Mouse (Mus musculus) T-cell, adult 2 months (primary cell): ENCODE results near the gene Acot6.
"Not testable (repeated sequence)": the region's sequence is repeated elsewhere in the genome, so short reads cannot be mapped to it uniquely, and the experiment has no call there.

Source experiments
- DNase-seq: peaks from one replicate; pipeline ENCODE4 v3.0.0; 2022; ENCODE audit warnings: low spot score

Acot6 gene

DNA sequence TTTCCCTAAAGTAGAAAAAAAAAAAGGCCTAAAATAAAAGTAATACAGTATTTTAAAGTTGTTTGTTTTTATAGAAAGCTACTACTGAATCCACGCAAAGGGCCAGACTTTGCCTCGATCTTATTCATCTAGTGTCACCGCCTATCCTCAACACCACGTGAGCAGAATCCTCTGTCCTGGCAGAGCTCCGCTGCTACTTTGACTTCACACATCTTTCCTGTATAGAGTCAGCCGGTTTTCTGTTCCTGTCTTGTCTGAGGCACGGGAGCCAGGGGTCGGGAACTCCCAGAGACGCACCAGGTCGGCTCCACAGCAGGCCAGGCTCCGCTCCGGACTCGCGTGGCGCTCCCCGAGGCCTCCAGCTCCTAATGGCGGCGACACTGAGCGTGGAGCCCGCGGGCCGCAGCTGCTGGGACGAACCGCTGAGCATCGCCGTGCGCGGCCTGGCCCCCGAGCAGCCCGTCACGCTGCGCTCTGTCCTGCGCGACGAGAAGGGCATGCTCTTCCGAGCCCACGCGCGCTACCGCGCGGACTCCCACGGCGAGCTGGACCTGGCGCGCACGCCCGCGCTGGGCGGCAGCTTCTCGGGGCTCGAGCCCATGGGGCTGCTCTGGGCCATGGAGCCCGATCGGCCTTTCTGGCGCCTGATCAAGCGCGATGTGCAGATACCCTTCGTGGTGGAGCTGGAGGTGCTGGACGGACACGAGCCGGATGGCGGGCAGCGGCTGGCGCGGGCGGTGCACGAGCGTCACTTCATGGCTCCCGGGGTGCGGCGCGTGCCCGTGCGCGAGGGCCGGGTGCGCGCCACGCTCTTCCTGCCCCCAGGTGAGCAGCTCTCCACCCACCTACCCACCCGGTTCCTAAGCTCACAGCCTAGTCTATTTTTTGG is at the start of gene Acot6:
Gene Acot6 (plus strand): TSS at position 51 of the 889 bp plus-strand sequence.
- DNase-seq: peak; percentile 46

DNA sequence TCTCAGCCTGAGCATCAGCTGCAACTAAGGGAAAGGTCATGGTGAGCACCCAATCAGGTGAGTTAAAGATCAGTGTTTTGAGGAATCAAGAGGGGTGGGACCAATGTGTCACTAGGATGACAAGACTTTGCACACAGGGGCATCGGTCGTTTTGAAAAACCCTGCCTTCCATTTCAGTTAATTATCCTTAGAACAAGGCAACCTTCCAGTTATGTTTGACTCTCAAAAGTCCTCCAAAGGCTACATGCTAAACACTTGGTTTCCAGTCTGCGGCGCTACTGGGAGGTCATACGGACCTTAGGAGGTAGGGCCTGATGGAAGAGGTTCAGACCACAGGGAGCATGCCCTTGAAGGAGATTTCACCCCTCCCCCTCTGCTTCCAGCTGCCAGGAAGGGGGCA is 49.7 kb upstream of the Acot6 start:
- not testable (repeated sequence) for DNase-seq

DNA sequence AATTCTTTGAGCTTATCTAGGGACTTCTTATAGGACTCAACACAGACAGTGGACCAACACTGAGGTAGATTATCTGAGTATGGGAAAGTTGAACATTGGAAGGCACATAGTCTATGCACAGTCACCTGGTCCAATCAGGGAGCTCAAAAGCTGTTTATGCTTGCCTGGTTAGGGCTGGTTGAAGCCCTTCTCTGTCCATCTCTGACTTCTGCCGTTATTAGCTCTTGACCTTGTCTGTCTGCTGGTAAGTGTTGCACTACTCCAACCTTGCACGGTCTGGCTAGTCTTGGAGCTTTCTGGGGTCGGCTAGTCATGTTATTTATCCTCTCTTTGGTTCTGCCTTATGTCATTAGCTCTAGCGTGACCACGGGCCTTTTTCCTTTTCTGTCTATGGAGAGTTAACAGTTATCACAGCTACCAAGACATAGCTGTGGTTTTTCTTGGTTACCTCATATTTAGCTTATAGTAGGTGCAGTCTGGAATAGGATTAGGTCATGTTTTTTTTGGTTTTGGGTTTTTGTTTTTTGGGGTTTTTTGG is 48.4 kb upstream of the Acot6 start, which contains the start of gene Acot3:
Gene Acot3 (plus strand): TSS at position 208 of the 538 bp plus-strand sequence.
- no peak for DNase-seq

DNA sequence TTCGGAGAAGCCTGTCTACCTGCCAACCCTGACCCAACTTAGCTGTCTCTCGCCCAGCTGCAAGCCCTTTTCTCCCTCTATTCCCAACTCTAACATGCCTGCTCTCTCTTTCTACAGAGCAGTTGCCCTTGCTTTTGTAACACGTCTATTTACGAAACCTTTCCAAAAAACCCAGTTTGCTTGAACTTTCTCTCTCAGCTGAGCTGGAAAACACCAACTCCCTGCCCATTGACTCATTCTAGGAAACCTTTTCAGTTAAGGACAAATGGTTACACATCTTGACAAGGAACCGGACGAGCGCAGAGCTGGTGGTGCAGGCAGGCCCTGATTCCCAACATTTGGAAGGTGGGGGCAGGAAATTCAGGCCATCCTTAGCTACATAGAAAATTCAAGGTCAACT is 47.8 kb upstream of the Acot6 start:
- no peak for DNase-seq

DNA sequence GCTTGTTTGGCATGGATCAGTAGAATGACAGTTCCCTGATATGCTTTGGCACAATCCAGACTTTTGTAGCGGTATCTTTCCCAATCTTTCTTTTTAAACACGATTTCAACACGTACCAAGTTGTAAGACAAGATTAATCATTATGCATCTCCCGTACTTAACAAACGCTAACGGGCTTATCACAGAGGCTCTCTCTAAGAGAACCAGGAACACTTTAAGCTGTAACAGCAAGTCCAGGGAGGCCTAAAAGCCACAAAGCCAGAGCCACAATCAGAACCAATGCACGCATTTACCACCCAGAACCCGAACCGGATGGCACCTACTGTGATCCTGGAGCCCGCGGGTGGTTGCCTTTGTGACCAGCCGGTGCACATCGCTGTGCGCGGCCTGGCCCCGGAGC is 47.3 kb upstream of the Acot6 start:
- no peak for DNase-seq

DNA sequence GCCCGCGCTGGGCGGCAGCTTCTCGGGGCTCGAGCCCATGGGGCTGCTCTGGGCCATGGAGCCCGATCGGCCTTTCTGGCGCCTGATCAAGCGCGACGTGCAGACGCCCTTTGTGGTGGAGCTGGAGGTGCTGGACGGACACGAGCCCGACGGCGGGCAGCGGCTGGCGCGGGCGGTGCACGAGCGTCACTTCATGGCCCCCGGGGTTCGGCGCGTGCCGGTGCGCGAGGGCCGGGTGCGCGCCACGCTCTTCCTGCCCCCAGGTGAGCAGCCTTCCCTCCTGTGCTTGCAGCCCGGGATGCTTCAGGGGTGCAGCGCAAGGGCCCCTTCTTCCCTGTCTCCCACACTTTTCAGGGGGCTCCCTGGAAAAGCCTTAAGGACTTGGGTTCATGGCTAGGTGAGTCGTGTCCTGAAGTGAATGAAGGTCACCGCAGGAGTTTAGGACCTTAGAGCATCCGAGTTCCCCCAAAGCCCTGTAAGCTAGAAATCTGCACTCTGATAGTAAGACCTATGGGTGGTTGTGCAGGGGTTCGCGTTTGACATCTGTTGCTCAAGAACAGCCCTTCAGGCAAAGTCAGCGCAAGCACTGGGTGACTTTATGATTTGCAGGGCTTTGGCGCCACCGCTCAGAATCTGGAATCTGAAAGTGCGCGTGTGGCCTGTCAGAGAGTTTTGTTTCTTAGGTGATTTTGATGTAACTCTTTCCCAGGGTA is 46.6 kb upstream of the Acot6 start:
- DNase-seq: no peak

DNA sequence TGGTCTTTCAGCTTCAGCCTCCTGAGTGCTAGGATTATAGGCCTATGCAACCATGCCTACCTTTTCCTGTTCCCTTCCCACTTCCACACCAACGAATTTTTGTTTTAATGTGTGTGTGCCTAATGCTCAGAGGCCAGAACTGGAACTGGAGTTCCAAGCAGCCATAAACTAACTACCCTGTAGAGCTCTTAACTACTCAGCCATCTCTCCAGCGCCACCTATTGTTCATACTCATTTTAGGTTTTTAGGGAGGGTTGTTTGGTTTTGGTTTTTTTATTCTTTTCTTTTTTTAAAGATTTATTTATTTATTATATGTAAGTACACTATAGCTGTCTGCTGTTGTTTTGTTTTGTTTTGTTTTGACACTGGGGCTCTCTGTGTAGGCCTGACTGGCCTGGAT is 39.5 kb upstream of the Acot6 start:
- peak; percentile 10 for DNase-seq

DNA sequence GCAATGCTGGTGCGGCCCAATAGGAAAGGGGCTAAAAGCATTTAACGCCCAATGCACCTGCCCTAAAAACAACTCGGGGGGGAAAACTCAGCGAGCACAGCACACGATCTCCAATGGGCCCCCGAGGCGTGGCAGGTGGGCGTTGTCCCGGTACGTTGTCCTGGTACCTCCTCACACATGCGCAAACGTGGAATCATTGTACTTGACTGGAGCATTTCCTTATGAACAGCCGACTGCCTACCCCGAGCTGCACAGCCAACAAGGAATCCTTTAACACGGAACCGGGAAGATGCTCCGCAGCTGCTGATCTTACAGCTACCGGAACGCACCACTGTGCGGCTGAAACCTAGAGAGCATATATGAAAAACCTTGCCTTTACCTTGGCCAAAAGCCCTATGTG is 38.1 kb upstream of the Acot6 start:
- no peak for DNase-seq

DNA sequence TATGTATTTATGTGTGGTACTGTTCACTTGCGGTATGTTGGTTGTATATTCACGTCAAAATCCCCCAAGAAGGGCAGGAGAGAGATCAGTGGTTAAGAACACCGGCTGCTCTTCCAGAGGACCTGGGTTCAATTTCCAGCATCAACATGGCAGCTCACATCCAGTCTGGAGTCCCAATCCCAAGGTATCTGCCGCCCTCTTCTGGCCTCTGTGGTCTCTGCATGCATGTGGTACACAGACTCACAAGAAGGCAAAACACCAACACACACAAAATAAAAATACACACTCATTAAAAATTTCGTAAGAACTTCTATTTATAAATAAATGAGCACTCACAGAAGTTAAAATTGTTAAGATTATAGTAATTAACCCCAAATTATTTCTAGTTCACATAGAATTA is 37.2 kb upstream of the Acot6 start:
- no peak for DNase-seq

DNA sequence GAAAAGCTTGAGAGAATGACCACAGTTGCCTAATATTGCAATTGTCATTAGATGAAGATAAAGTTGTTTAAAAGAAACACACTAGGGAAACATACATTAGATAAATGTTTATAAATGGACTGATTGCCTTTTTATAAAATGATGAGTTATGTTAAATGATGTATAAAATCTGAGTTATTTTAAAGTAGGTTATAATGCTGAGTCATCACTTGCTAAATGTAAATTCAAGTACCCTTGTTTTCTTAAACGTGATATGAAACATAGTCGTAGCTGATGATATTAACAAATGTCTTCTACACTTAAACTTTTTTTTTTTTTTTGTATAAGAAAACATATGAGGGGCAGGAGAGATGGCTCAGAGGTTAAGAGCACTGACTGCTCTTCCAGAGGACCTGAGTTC is 36.6 kb upstream of the Acot6 start:
- DNase-seq: no peak

DNA sequence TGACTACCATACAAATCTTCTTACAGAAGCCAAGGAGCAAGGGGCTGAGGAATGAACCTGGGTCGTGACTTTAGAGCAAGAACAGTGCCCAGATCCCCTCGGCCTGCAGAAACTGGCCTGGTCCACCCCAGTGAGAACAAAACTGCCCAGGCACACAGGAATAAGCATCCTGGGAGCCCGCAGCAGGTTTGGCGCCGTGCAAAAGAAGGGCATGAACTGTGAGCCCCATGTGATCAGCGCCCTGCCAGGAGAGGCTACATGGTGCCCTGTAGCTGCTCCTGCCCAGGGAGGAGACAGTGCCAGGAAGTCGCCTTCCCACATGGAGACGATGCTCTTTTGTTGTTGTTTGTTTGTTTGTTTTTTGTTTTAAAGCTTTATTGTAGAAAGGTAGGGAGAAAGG is 35.8 kb upstream of the Acot6 start:
- no peak for DNase-seq

DNA sequence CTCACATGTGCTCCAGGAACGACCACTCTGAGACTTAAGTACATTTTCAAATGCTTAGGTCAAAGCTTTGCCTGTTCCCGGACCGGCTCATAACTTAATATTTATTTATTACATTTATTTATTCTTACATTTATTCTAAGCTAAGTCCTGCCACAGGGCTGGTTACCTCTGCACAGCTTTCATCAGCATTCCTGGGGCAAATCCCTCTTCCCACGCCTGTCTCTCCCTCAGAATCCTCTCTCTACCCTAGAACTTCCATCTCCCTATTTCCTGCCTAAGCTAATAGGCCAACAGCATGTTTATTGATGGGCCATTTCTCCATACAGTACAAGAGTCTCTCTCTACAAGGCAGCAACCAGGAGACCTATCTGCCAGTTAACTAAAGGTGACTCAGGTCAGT is 32.7 kb upstream of the Acot6 start:
- DNase-seq: no peak

DNA sequence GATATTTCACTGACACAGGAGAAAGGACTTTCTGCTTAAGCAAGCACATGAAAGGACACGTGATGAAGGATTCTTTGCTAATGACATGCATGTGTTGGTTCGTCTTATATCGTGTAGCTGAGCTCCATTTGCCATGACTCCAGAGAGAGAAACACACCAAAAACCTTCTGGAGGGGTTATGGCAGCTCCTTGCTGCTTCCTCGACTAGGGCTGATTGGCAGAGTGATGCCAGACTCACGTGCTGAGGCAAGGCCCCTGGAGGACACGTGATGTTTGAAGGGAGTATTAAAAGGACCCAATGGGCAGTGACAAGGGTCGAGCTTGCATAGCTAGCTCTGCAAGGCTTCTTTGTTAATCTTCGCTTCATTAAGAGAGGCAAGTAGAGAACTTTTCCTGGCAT is 32.2 kb upstream of the Acot6 start:
- no peak for DNase-seq

DNA sequence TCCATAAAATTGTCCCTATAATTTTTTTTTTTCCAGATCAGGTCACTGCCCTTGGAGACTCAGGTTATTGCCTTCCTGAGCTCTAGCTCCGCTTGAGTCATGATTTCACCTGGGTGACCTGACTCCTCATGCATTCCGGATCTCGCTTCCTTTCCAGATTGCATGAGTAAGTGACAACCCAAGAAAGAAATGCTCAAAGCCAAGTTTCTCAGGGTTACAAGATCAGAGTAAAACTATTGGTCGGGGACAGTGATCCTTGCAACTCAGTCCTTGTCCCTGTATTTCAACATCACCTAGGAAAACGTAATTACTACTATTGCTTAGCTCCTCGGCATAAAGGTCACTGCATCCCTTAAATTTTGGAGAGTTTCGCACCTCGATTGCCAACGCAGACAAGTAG is 31.5 kb upstream of the Acot6 start, which contains the start of gene Acot5:
Gene Acot5 (plus strand): TSS at position 340 of the 400 bp plus-strand sequence.
- no peak for DNase-seq

DNA sequence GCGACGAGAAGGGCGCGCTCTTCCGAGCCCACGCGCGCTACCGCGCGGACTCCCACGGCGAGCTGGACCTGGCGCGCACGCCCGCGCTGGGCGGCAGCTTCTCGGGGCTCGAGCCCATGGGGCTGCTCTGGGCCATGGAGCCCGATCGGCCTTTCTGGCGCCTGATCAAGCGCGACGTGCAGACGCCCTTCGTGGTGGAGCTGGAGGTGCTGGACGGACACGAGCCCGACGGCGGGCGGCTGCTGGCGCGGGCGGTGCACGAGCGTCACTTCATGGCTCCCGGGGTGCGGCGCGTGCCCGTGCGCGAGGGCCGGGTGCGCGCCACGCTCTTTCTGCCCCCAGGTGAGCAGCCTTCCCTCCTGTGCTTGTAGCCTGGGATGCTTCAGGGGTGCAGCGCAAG is 30.9 kb upstream of the Acot6 start:
- DNase-seq: peak; percentile 26

DNA sequence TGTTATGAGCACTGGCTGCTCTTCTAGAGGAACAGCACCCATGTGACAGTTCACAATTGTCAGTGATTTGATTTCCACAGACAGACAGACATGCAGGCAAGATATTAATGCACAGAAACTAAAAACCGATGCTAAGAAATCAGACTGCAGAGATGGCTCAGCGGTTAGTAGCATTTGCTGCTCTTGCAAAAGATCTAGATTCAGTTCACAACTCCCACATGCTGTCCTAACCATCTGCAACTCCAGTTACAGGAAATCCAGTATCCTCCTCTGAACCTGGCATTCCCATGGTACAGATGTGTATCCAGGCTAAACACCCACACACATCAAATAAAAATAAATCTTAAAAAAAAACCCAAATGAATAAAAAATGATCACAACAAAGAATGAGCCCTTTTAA is 28.8 kb upstream of the Acot6 start:
- DNase-seq: no peak

DNA sequence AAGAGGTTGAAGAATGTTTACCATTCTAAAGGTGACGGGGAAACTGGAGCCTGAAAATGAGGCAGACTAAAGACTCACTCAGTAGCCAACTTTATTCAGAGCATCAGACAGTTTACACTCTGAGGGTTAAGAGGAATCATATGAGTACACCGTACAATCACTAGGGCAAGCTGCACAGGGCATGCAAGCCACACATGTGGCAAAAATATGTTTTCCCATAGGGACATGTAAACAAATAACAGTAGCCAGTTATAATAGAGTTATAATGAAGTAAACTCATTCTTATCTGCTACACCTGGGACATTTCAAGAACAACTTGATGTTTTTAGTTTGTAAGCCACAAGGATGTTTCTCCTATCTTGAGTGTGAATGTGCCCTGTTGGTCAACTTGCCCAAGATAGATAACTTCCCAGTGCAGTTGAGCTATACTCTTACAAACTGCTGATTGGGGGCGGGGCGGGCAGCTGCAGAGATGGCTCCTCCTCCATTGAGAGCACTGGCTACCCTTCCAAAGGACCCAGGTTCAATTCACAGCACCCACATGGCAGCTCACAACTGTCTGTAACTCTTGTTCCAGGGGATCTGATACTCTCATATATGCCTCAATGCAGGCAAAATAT is 23.0 kb upstream of the Acot6 start:
- no peak for DNase-seq

DNA sequence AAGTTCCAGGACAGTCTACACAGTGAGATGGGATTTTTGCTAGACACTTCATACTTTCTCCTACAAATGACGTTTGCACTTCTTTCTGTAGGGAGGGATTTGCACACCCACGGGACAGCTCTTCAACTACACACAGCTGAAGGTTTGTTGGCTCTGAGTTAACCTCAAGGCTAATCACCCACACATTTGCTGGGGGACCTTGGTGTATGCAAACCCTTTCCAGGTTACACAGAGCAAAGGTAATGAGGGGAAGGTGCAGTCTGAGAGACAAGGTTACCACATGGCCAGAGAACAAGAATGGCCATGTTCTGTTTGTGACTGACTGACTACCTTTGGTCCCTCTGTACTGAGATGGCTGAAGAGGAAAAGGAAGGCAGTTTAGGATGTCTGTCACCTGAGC is 16.6 kb upstream of the Acot6 start:
- no peak for DNase-seq

DNA sequence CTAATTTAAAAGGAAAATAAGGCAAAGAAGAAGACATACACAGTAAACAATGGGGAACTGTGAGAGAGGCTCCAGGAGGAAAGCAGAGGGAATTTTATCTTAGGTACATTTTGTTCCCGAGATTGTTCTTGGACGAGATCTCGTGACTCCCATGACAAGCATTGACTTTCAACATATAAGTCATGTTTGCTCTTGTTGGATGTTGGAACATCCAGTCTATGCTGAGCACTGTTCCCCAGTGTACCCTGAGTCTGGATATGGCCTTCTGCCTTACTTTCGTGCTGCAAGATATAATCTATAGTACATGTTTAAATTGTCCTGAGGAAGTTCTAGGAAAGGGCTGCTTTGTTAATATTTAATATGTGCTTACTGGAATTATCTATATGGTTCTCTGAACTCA is 15.9 kb upstream of the Acot6 start:
- DNase-seq: no peak

DNA sequence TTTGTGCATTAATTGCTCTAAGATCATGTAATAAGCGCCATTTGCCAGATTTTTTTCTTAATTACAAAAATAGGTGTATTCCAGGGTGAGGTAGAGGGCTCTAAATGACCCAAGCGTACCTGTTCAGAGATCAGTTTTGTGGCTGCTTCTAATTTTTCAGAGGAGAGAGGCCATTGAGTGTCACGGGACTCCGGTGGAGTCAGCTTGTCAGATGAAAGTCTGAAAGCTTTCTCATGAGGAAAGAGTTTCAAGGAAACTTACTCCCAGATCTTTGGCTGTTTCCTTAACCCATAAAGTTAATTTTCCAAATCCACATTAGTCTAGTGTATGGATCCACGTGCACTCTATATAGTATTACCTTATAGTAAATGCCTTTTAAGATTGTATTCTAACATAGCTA is 5.8 kb upstream of the Acot6 start:
- DNase-seq: not testable (repeated sequence)

DNA sequence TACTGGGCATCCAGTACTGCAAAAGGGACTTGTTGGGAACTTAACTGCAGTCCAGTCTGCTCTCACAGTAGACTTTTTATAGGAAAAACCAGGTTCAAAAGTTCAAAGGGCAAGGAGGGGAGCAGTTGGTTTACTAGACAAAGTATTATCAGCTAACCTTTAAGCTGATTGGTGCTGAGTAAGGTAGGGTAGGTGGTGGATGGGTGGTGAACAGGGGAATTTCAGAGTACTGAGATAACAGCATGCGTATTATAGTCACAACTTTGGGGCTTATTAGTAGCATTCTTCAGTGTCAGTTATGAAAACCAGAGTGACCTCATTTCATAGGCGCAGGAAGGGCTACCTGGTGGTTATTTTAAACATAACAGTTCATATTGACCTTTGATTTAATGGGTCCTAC is 849 bp upstream of the Acot6 start:
- DNase-seq: no peak

DNA sequence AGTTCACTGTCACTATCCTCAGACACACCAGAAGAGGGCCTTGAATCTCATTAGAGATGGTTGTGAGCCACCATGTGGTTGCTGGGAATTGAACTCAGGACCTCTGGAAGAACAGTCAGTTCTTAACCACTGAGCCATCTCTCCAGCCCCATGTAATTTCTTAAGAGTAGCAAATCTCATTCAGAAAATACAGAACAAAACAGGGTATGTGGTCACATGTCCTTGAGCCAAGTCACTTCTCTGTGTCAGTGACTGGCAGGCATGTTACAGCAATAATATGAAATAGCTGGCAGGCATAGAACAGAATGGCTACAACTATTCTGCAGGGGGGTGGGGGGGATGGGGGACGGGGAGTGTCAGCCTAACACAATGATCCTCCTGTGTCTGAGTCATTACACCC is 383 bp upstream of the Acot6 start:
- DNase-seq: no peak

DNA sequence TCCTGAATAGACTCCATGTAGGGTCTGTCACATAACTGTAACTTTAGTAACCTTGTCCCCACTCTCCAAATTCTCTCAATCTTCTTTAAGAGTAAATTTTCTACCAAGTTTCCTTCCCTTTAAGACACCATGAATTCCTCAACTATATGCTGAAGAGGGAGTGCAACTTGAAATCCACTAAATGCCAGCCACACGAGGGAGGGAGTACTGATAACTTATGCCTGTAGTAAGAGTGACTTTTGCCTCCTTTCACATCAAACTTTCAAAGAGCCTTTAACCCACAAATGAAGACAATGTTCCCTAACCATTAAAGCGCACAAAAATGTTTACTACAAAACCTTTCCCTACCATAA is 1.0 kb downstream of the Acot6 start:
- DNase-seq: no peak
